Mouse (Mus musculus) neural tube, embryonic 11.5 days (tissue): ENCODE results near the gene Ceacam11. TPM values are rescaled to one million over a fixed set of nuclear protein-coding genes. Genes with fewer than 3 reads are reported as not detected.
"Not testable (repeated sequence)": the region's sequence is repeated elsewhere in the genome, so short reads cannot be mapped to it uniquely, and the experiment has no call there.

Source experiments
- ATAC-seq: fragments of 200-750 bp; cut with Nextera tagmentation; 2 replicates; pipeline ENCODE4 v1.8.0; 2017; ENCODE audit warnings: moderate number of reproducible peaks, mild to moderate bottlenecking, moderate TSS enrichment, moderate library complexity; ENCODE audit not compliant: insufficient read depth, low FRiP score, low TSS enrichment
- DNase-seq: peaks from one replicate; pipeline ENCODE4 v3.0.0-alpha.2; 2015; ENCODE audit warnings: low spot score
- H3K27ac ChIP-seq: fragments of 300-500 bp; sonication (generic); 2 replicates; pipeline ENCODE4 v1.5.1; 2014; ENCODE audit warnings: low read depth, mild to moderate bottlenecking, low read length
- H3K27me3 ChIP-seq: fragments of 300-500 bp; sonication (generic); 2 replicates; pipeline ENCODE4 v1.6.1; 2014; ENCODE audit warnings: mild to moderate bottlenecking, low read length, mixed read lengths; ENCODE audit not compliant: control insufficient read depth, insufficient read depth
- H3K36me3 ChIP-seq: fragments of 300-500 bp; sonication (generic); 2 replicates; pipeline ENCODE4 v1.6.1; 2014; ENCODE audit warnings: mild to moderate bottlenecking, low read length, moderate library complexity, mixed read lengths; ENCODE audit not compliant: control insufficient read depth, insufficient read depth
- H3K4me1 ChIP-seq: fragments of 300-500 bp; sonication (generic); 2 replicates; pipeline ENCODE4 v1.6.1; 2014; ENCODE audit warnings: low read length, mixed read lengths; ENCODE audit not compliant: control insufficient read depth, insufficient read depth
- H3K4me2 ChIP-seq: fragments of 300-500 bp; sonication (generic); 2 replicates; pipeline ENCODE4 v1.6.1; 2014; ENCODE audit warnings: low read depth, mild to moderate bottlenecking, moderate library complexity
- H3K4me3 ChIP-seq: fragments of 300-500 bp; sonication (generic); 2 replicates; pipeline ENCODE4 v1.5.1; 2014; ENCODE audit warnings: low read depth, low read length
- H3K9ac ChIP-seq: fragments of 300-500 bp; sonication (generic); 2 replicates; pipeline ENCODE4 v1.6.1; 2014; ENCODE audit warnings: mild to moderate bottlenecking, low read length
- H3K9me3 ChIP-seq: fragments of 300-500 bp; sonication (generic); 2 replicates; pipeline ENCODE4 v1.6.1; 2016; ENCODE audit warnings: low read length; ENCODE audit not compliant: control insufficient read depth
- WGBS: fragments of 180-500 bp; shearing (Covaris S2); extraction: QIAGEN DNeasy Blood & Tissue Kit; methylation state at CpG from one replicate; pipeline ENCODE4 v1.1.7; 2014; 5-methylcytosine and 5-hydroxymethylcytosine counted together
- microRNA-seq: library from miRNA; unstranded; fragments of <30 nt; microRNA quantifications from one replicate; pipeline ENCODE4, GENCODE M21; 2016
- polyA plus RNA-seq: library from polyadenylated mRNA; unstranded; fragments of >200 nt; fragmentation: Nextera tagmentation; extraction: Ambion mirVana; gene quantifications from 2 replicates; pipeline ENCODE4 v1.2.1, GENCODE M21; 2014

Gene Ceacam11
- polyA plus RNA-seq: not detected in 2 replicates

GRCm38 (mm10) chr7:17971824-17972223 lies at the start of gene Ceacam11:
Gene Ceacam11 (plus strand): TSS chr7:17972124.
- Histone ChIP-seq H3K27ac (no peak within 1 kb of the TSS), H3K9me3 (peaks cover 6% of the 10 kb centered on the region), H3K27me3 (no peaks in the 10 kb centered on the region), H3K4me1 (no peaks in the 10 kb centered on the region), H3K4me3 (no peak within 1 kb of the TSS), H3K9ac (no peak within 1 kb of the TSS), H3K36me3 (no peaks in the 10 kb centered on the region), H3K4me2 (no peak within 1 kb of the TSS)
- DNase-seq (no peak), ATAC-seq (no peak)
- 85% methylated on average over 4 of the region's 4 CpGs for WGBS

- WGBS: 87% methylated on average over 1 of the region's 1 CpGs
- H3K4me2 ChIP-seq, H3K27me3 ChIP-seq, H3K36me3 ChIP-seq, H3K4me1 ChIP-seq, DNase-seq, H3K27ac ChIP-seq, H3K4me3 ChIP-seq, H3K9me3 ChIP-seq, H3K9ac ChIP-seq, ATAC-seq: not testable (repeated sequence)
These were observed 29.2 kb downstream of the Ceacam11 start for GRCm38 (mm10) chr7:18001131-18001530.

GRCm38 (mm10) chr7:18009589-18009988 lies 37.7 kb downstream of the Ceacam11 start, which contains the start of gene Ceacam13:
Gene Ceacam13 (plus strand): TSS chr7:18009889.
- H3K9me3 ChIP-seq: peaks cover 5% of the 10 kb centered on the region
- H3K4me1 ChIP-seq: no peaks in the 10 kb centered on the region
- H3K4me2 ChIP-seq: no peak within 1 kb of the TSS
- DNase-seq (no peak), ATAC-seq (no peak)
- H3K9ac ChIP-seq: no peak within 1 kb of the TSS
- no peak within 1 kb of the TSS for H3K27ac ChIP-seq
- no peak within 1 kb of the TSS for H3K4me3 ChIP-seq
- WGBS: 86% methylated on average over 4 of the region's 4 CpGs
- no peaks in the 10 kb centered on the region for H3K36me3 ChIP-seq
- H3K27me3 ChIP-seq: no peaks in the 10 kb centered on the region

Small RNA genes lying within 50 kb of the gene (microRNA-seq; reads per million reads assigned to microRNA genes)
- gene Gm22414: not detected

Other genes with a start within 250 kb of the Ceacam11 start
- not detected in 2 replicates for gene Ceacam14, start 159.5 kb upstream of the Ceacam11 start, polyA plus RNA-seq
- not detected in 2 replicates for gene Gm5155, start 100.4 kb upstream of the Ceacam11 start, polyA plus RNA-seq
- not detected in 2 replicates for gene Ceacam13, start 37.8 kb downstream of the Ceacam11 start, polyA plus RNA-seq
- gene Ceacam12, start 93.8 kb downstream of the Ceacam11 start, polyA plus RNA-seq: not detected in 2 replicates
- not detected in 2 replicates for gene Igfl3, start 204.4 kb downstream of the Ceacam11 start, polyA plus RNA-seq